Mouse (Mus musculus): ENCODE data around the gene Wrnip1. TPM values are rescaled to one million over a fixed set of nuclear protein-coding genes. Genes with fewer than 3 reads are reported as not detected.
A peak's percentile ranks its signal among the peaks of the same experiment; 100 is the strongest.

Gene Wrnip1
- 44.7 and 70.5 TPM in 2 replicates for total RNA-seq (2021)
- long read RNA-seq, transcript Wrnip1-201 (7 exons, 2,633 nt) = major isoform, 141 of 148 reads
- long read RNA-seq, partial matches to known transcripts = 1 of 148 reads
- long read RNA-seq, other reads (novel, unspliced or antisense) = 5 of 148 reads

DNA sequence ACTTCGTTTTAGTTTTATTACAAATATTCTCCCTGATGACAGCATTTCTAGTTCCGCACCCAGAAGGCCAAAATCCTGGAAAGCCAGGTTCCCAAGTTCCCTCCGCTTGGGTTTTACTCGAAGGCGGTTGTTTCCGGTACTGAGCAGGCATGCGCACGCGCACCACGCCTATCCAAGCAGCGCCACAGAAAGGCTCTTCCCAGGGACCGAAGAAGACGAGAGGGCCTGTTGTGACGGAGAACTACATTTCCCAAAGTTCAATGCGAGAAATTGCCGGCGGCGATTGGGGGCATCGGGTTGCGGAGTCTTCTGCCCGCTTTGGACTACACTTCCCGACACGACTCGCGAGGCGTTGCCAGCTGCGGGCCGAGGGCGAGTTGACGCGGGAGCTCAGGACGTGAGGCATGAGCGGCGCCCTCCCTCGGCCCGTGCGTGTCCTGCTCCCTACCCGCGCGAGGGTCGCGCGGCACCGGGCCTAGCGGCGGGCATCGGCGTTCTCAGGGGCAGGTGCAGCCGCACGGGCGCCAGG is at the start of gene Wrnip1:
Wrnip1 (plus strand) TSS at position 346 of the 529 bp plus-strand sequence.
- peak; percentile 94 for DNase-seq

GRCm38 (mm10) chr13:32752066-32752657 is 49.7 kb upstream of the Wrnip1 start:
- DNase-seq = no peak

GRCm38 (mm10) chr13:32759036-32759435 is 42.8 kb upstream of the Wrnip1 start:
- DNase-seq = no peak

DNA sequence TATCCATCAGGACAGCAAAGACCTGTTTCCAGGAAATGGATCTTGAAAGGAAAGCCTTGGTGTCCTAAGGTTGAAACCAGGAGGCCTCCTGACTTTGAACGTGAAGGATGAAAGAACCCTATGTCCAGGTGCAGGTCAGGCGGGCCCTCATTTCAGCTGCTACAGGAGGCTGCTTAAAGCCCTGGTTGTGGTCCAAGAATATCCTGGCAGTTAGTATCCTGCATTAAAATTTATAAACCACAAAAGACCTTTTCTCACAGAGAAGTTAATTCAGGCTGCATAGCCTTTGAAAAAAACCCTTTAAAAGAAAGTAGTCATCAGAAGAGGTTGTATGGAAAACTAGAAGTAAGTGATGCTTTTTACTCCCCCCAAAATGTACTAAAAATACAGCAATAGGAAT is 41.0 kb upstream of the Wrnip1 start:
- DNase-seq = no peak

- DNase-seq = peak; percentile 12
Measured at GRCm38 (mm10) chr13:32763141-32763540, 38.7 kb upstream of the Wrnip1 start.

- no peak for DNase-seq
Measured at GRCm38 (mm10) chr13:32764448-32764847, 37.4 kb upstream of the Wrnip1 start.

- no peak for DNase-seq
Measured at GRCm38 (mm10) chr13:32768104-32768503, 33.7 kb upstream of the Wrnip1 start.

DNA sequence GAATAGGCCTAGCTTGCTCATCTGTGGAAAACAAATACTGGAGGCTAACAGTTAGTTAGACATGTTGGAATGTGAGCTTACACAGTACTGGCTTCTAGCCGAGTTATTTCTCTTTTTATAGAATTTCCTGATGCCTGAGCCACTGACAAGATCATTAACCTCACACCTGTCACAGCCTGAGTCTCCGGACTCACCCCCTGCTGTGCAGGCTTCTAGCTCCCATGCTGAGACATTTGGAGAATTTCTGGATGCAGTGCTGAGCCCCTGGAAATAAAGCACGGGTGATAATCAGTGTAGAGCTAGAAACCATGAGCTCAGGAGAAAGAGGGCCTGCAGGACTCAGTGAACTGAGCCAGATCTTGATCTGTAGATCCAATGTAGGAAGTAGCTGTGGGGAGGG is 31.9 kb upstream of the Wrnip1 start:
- no peak for DNase-seq

DNA sequence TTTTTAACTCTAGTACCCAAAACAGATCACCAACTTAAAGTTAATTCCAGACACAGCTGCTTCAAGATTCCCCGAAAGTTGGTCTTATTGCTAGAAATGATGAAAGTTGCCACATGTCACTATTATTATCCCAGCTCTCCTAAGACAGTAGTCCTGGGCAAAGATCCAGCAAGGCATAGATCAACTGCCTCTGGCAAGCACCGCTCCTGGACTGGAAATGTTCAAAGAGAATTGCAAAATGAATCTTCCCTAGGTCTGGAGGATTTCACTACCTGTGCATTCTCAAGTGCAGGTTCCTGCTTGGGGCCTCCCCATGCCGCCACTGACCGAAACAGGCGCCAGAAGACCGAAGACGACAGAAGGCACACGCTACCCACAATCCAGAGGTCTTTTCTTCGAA is 25.9 kb upstream of the Wrnip1 start:
- DNase-seq = peak; percentile 7

DNA sequence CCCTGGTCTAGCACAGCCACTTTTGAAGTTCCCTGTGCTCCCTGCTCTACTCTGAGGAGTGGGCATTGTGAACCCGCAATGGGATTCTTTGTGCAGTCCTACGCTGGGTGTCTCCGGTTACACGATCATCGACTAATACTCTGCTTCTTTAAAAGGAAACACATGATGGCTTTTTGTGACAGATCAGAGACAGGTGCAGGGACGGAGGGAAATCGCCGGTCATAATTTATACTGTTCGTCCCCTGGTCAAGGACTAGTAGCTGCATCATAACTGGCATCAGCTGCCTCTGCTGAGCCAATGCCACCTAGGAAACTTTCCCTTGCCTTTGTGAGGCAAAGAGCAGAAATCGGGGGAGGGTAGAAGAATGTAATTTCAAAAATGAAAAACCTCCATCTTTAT is 25.5 kb upstream of the Wrnip1 start:
- no peak for DNase-seq

- DNase-seq = no peak
Measured at GRCm38 (mm10) chr13:32778861-32779260, 23.0 kb upstream of the Wrnip1 start.

GRCm38 (mm10) chr13:32783055-32783454 is 18.8 kb upstream of the Wrnip1 start:
- no peak for DNase-seq

DNA sequence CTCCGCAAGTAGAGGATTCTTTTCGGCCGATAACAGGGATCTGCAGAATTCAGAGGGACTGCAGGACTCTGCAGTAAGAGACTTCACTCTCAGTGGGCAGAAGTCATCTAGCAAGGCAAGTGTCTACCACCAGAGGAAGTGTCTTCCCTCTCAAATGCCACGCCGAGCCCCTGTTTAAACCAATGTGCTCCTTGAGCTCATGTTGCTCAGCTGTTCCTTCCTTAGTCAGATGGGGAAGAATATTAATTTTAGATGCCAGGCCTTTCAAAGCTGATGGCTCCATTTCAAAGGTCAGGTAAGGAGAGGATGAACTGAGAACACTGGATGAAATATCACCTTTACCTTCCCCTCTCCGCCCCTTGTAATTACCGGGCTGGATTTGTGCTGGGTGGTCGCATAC is 18.0 kb upstream of the Wrnip1 start, which contains the start of gene Mylk4:
Mylk4 (minus strand) TSS at position 139 of the 400 bp plus-strand sequence.
- DNase-seq = no peak

GRCm38 (mm10) chr13:32787584-32787983 is 14.3 kb upstream of the Wrnip1 start:
- DNase-seq = no peak

DNA sequence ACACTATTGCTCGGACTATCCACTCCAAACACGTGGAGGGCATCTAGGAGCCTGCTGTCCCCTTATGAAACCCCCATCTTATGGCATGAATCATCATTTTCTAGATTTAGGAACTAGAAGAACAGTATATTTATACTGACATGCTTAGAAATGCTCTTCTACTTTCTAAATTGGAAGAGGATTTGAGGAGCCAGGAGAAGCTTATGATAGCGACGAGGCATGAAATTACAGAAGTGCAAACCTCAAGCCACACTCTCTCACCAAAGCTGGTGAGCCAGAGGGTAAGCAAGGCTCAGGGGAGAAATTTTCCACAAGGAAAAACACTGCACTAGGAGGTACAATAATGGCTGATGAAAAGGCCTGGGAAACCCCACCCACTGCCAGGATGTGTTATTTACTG is 12.1 kb upstream of the Wrnip1 start:
- DNase-seq = no peak

DNA sequence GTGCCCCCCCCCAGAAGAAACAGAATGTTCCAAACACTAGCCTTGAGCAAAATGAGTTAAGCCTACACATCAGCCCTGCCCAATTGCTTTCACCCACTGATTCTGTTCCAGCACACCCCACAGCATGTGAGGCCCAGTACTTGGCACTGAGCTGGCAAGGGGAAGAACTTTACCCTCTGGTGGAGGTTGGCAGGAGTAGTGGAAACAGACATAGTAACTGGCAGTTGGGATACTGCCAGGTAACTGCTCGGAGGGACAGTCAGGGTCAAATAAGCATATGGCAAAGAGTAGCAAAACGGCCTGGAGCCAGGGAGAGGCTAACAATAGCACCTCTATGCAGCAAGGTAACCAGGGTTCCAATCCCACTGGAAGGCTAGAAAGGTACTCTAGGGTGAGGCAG is 7.2 kb upstream of the Wrnip1 start:
- no peak for DNase-seq

DNA sequence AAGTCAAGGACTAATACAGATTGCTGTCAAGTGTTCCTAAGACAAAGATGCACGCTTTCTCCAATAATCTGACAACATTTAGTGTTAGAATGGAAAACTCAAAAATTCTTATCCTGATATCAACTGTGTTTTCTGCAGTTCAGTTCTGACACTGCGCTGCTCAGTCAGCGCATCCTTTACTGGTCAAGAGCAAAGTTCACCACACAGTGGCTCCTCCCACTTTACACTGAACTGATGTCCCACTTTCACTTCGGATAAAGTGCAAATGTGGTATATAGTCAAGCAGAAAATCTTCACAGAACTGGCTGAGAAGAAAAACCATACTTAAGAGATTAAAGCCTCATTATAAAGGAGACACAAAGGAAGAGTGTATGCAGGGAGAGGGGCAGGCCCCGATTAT is 6.7 kb upstream of the Wrnip1 start:
- no peak for DNase-seq

GRCm38 (mm10) chr13:32797085-32797484 is 4.8 kb upstream of the Wrnip1 start:
- DNase-seq = no peak

GRCm38 (mm10) chr13:32799131-32799530 is 2.7 kb upstream of the Wrnip1 start:
- no peak for DNase-seq

GRCm38 (mm10) chr13:32800859-32801258 is 979 bp upstream of the Wrnip1 start:
- no peak for DNase-seq

GRCm38 (mm10) chr13:32802259-32803081 is 632 bp downstream of the Wrnip1 start, which contains the start of gene D930007J09Rik:
D930007J09Rik (minus strand) TSS chr13:32802849.
- peak; percentile 51 for DNase-seq

DNA sequence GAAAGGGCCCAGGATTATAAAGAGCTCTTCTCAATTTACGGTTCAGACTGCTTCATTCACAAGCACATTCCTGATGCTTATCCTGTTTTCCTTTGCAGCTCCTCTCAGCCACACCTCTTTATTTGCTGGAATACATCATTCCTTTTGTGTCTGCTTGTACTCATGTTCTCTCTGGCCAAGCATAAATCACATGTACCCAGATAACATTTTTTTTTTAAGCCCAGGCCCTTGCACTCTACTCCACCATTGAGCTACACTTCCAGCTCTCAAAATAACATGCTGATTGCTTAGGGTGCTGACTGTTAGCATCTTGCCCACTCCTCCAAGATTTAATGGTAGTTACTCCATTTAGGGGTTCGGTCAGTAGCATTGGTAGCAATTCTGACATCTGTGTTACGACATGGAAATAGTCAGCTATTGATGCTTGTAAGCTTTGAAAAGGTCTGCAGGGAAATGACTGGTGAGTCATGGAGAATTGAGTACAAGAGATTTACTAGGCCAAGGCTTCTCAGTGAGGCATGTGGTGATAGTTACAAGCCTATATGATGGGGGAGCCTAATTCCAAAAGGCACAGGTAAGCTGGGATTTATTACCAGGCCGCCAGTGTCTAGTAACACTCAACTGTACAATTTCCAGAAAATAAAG is 2.0 kb downstream of the Wrnip1 start:
- no peak for DNase-seq

DNA sequence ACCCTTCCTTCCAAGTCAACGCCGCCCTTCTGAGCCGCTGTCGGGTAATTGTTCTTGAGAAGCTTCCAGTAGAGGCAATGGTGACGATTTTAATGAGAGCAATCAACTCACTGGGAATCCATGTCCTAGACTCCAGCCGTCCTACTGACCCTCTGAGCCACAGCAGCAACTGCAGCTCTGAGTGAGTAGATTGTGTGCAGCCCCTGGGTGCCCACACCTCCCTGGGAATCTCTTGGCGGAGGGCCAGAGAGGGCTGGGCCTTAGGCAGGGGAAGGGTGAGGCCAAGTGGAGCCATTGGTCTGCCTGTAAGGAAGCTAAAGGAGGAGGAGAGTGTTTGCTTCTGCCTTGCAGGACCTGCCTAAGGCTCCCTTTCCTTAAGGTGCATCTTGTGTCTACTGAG is 5.0 kb downstream of the Wrnip1 start:
- DNase-seq = peak; percentile 19
